Mouse (Mus musculus) stomach, postnatal 0 days (tissue): ENCODE measurements around the gene Macrod1.

ENCODE experiments used
- CTCF ChIP-seq: IDR thresholded peaks from 2 replicates; pipeline ENCODE4 v1.5.1; 2016; ENCODE audit warnings: antibody characterized with exemption, low read depth, mild to moderate bottlenecking, moderate library complexity
- EP300 ChIP-seq: optimal IDR thresholded peaks from 2 replicates; pipeline ENCODE3; 2016; ENCODE audit warnings: antibody characterized with exemption

GRCm38 (mm10) chr19:7117141-7117540, 60.5 kb downstream of the Macrod1 start:
- TF ChIP-seq EP300 (no peak), CTCF (no peak)
